Mouse (Mus musculus) forebrain, embryonic 10.5 days (tissue): ENCODE measurements around the gene Rnh1. TPM values are rescaled to one million over a fixed set of nuclear protein-coding genes. Genes with fewer than 3 reads are reported as not detected.
A peak's percentile ranks its signal among the peaks of the same experiment; 100 is the strongest.

Experiments used
- DNase-seq: peaks from one replicate; pipeline ENCODE4 v3.0.0-alpha.2; 2017; ENCODE audit warnings: low spot score; ENCODE audit errors: extremely low spot score
- H3K27ac ChIP-seq: fragments of 300-500 bp; sonication (generic); 2 replicates; pipeline ENCODE4 v1.5.1; 2016; ENCODE audit warnings: mild to moderate bottlenecking
- H3K27me3 ChIP-seq: fragments of 300-500 bp; sonication (generic); 2 replicates; pipeline ENCODE4 v1.6.1; 2016; ENCODE audit warnings: mild to moderate bottlenecking; ENCODE audit not compliant: poor library complexity, severe bottlenecking
- H3K36me3 ChIP-seq: fragments of 300-500 bp; sonication (generic); replicated peaks from 2 replicates; pipeline ENCODE4 v1.6.1; 2016; ENCODE audit warnings: mild to moderate bottlenecking, moderate library complexity
- H3K4me1 ChIP-seq: fragments of 300-500 bp; sonication (generic); 2 replicates; pipeline ENCODE4 v1.6.1; 2016
- H3K4me3 ChIP-seq: fragments of 300-500 bp; sonication (generic); 2 replicates; pipeline ENCODE4 v1.5.1; 2016; ENCODE audit warnings: mild to moderate bottlenecking, moderate library complexity
- H3K9me3 ChIP-seq: fragments of 300-500 bp; sonication (generic); 2 replicates; pipeline ENCODE4 v1.6.1; 2016; ENCODE audit warnings: mild to moderate bottlenecking, moderate library complexity
- WGBS: fragments of 180-500 bp; shearing (Covaris S2); methylation state at CpG from one replicate; pipeline ENCODE4 v1.1.7; 2016; 5-methylcytosine and 5-hydroxymethylcytosine counted together
- polyA plus RNA-seq: library from polyadenylated mRNA; unstranded; fragments of >200 nt; fragmentation: Nextera tagmentation; extraction: Ambion mirVana; gene quantifications from 2 replicates; pipeline ENCODE4 v1.2.1, GENCODE M21; 2016

Gene Rnh1
- polyA plus RNA-seq, 1 experiment from 2014 or later = 66.6 TPM

GRCm38 (mm10) chr7:141195754-141196153 is 23.1 kb upstream of the Rnh1 start:
- no peak for DNase-seq
- no peaks in the 10 kb centered on the region for H3K27me3 ChIP-seq
- no peaks in the 10 kb centered on the region for H3K9me3 ChIP-seq
- 98% methylated on average over 2 of the region's 2 CpGs for WGBS
- peak overlapping the region; percentile 94; the same call in 1 of the 2 replicates for H3K27ac ChIP-seq
- peaks cover 32% of the 10 kb centered on the region for H3K36me3 ChIP-seq
- H3K4me3 ChIP-seq = peak overlapping the region; percentile 92
- peaks cover 51% of the 10 kb centered on the region for H3K4me1 ChIP-seq

- peaks cover 51% of the 10 kb centered on the region for H3K4me1 ChIP-seq
- peak; percentile 96 for DNase-seq
- peak overlapping the region; percentile 94 for H3K27ac ChIP-seq
- peak overlapping the region; percentile 92 for H3K4me3 ChIP-seq
- no peaks in the 10 kb centered on the region for H3K9me3 ChIP-seq
- H3K36me3 ChIP-seq = peaks cover 38% of the 10 kb centered on the region
- whole genome bisulfite sequencing = 0% methylated on average over 28 of the region's 28 CpGs
- no peaks in the 10 kb centered on the region for H3K27me3 ChIP-seq
Observed at GRCm38 (mm10) chr7:141194830-141195229, 22.2 kb upstream of the Rnh1 start.

- Histone ChIP-seq H3K4me1 (peaks cover 51% of the 10 kb centered on the region), H3K27ac (peak overlapping the region; percentile 94), H3K36me3 (peaks cover 38% of the 10 kb centered on the region), H3K9me3 (no peaks in the 10 kb centered on the region), H3K4me3 (peak overlapping the region; percentile 92), H3K27me3 (no peaks in the 10 kb centered on the region)
- under 1% methylated on average over 23 of the region's 23 CpGs for whole genome bisulfite sequencing
- DNase-seq = no peak
Observed at GRCm38 (mm10) chr7:141194409-141194808, 21.8 kb upstream of the Rnh1 start.

GRCm38 (mm10) chr7:141193948-141194347 is 21.3 kb upstream of the Rnh1 start, which contains the start of the genes Hras and Lrrc56:
Gene Hras (minus strand): TSS chr7:141194005.
Gene Lrrc56 (plus strand): TSS chr7:141194157.
- Histone ChIP-seq H3K4me1 (peaks cover 51% of the 10 kb centered on the region), H3K9me3 (no peaks in the 10 kb centered on the region), H3K36me3 (peaks cover 42% of the 10 kb centered on the region), H3K27me3 (no peaks in the 10 kb centered on the region), H3K27ac (peak within 1 kb of the TSS; percentile 94), H3K4me3 (peak within 1 kb of the TSS; percentile 92)
- DNase-seq = peak; percentile 99
- WGBS = under 1% methylated on average over 33 of the region's 39 CpGs

GRCm38 (mm10) chr7:141193348-141193856 is 20.7 kb upstream of the Rnh1 start:
- Histone ChIP-seq H3K4me3 (peak overlapping the region; percentile 92), H3K27me3 (no peaks in the 10 kb centered on the region), H3K4me1 (peaks cover 51% of the 10 kb centered on the region), H3K9me3 (no peaks in the 10 kb centered on the region), H3K27ac (peak overlapping the region; percentile 94), H3K36me3 (peaks cover 46% of the 10 kb centered on the region)
- under 1% methylated on average over 41 of the region's 43 CpGs for WGBS
- DNase-seq = peak; percentile 69

GRCm38 (mm10) chr7:141192776-141193347 is 20.2 kb upstream of the Rnh1 start:
- peaks cover 51% of the 10 kb centered on the region for H3K4me1 ChIP-seq
- H3K4me3 ChIP-seq = peak overlapping the region; percentile 92
- H3K36me3 ChIP-seq = peaks cover 46% of the 10 kb centered on the region
- no peak for DNase-seq
- no peaks in the 10 kb centered on the region for H3K9me3 ChIP-seq
- 30% methylated on average over 12 of the region's 12 CpGs for WGBS
- H3K27ac ChIP-seq = peak overlapping the region; percentile 94
- no peaks in the 10 kb centered on the region for H3K27me3 ChIP-seq

GRCm38 (mm10) chr7:141191796-141192685 is 19.4 kb upstream of the Rnh1 start:
- H3K27me3 ChIP-seq = no peaks in the 10 kb centered on the region
- H3K9me3 ChIP-seq = no peaks in the 10 kb centered on the region
- H3K4me1 ChIP-seq = peaks cover 48% of the 10 kb centered on the region
- no peak for DNase-seq
- peak overlapping the region; percentile 92 for H3K4me3 ChIP-seq
- peaks cover 41% of the 10 kb centered on the region for H3K36me3 ChIP-seq
- H3K27ac ChIP-seq = peak overlapping the region; percentile 94; the same call in 1 of the 2 replicates
- WGBS = 91% methylated on average over 24 of the region's 24 CpGs

- no peak for DNase-seq
- peaks cover 41% of the 10 kb centered on the region for H3K36me3 ChIP-seq
- no peak overlapping the region for H3K27ac ChIP-seq
- H3K4me1 ChIP-seq = peaks cover 44% of the 10 kb centered on the region
- no peak overlapping the region for H3K4me3 ChIP-seq
- no peaks in the 10 kb centered on the region for H3K27me3 ChIP-seq
- 92% methylated on average over 14 of the region's 14 CpGs for whole genome bisulfite sequencing
- H3K9me3 ChIP-seq = no peaks in the 10 kb centered on the region
Observed at GRCm38 (mm10) chr7:141191036-141191435, 18.4 kb upstream of the Rnh1 start.

GRCm38 (mm10) chr7:141190220-141190619 is 17.6 kb upstream of the Rnh1 start:
- H3K9me3 ChIP-seq = no peaks in the 10 kb centered on the region
- H3K36me3 ChIP-seq = peaks cover 41% of the 10 kb centered on the region
- H3K27ac ChIP-seq = no peak overlapping the region
- H3K4me1 ChIP-seq = peaks cover 35% of the 10 kb centered on the region
- 86% methylated on average over 3 of the region's 3 CpGs for WGBS
- DNase-seq = no peak
- no peaks in the 10 kb centered on the region for H3K27me3 ChIP-seq
- H3K4me3 ChIP-seq = no peak overlapping the region

- no peak for DNase-seq
- Histone ChIP-seq H3K9me3 (no peaks in the 10 kb centered on the region), H3K4me1 (peaks cover 26% of the 10 kb centered on the region), H3K27ac (no peak overlapping the region), H3K4me3 (no peak overlapping the region), H3K27me3 (no peaks in the 10 kb centered on the region), H3K36me3 (peaks cover 41% of the 10 kb centered on the region)
- WGBS = 92% methylated on average over 3 of the region's 3 CpGs
Observed at GRCm38 (mm10) chr7:141188733-141189132, 16.1 kb upstream of the Rnh1 start.

GRCm38 (mm10) chr7:141188194-141188593 is 15.5 kb upstream of the Rnh1 start:
- Histone ChIP-seq H3K27me3 (no peaks in the 10 kb centered on the region), H3K4me1 (peaks cover 22% of the 10 kb centered on the region), H3K36me3 (peaks cover 41% of the 10 kb centered on the region), H3K27ac (no peak overlapping the region), H3K9me3 (no peaks in the 10 kb centered on the region), H3K4me3 (no peak overlapping the region)
- 88% methylated on average over 3 of the region's 3 CpGs for WGBS
- DNase-seq = no peak

GRCm38 (mm10) chr7:141176173-141176572 is 3.5 kb upstream of the Rnh1 start:
- Histone ChIP-seq H3K36me3 (no peaks in the 10 kb centered on the region), H3K27me3 (no peaks in the 10 kb centered on the region; the same call in none of the 2 replicates), H3K27ac (no peak overlapping the region), H3K9me3 (no peaks in the 10 kb centered on the region), H3K4me1 (peaks cover 22% of the 10 kb centered on the region), H3K4me3 (peak overlapping the region; percentile 7; the same call in 1 of the 2 replicates)
- WGBS = 3% methylated on average over 8 of the region's 8 CpGs
- peak; percentile 88 for DNase-seq
